Mouse (Mus musculus) embryonic facial prominence, embryonic 15.5 days (tissue): Measurements from ENCODE around the gene Nars2. TPM values are rescaled to one million over a fixed set of nuclear protein-coding genes. Genes with fewer than 3 reads are reported as not detected.
"Not testable (repeated sequence)": the region's sequence is repeated elsewhere in the genome, so short reads cannot be mapped to it uniquely, and the experiment has no call there.

Experiments used
- ATAC-seq: fragments of 200-750 bp; cut with Nextera tagmentation; 2 replicates; pipeline ENCODE4 v1.8.0; 2017; ENCODE audit warnings: low read depth, moderate TSS enrichment; ENCODE audit not compliant: insufficient number of reproducible peaks, low FRiP score, low TSS enrichment
- H3K27ac ChIP-seq: fragments of 300-500 bp; sonication (generic); replicated peaks from 2 replicates; pipeline ENCODE4 v1.5.1; 2015; ENCODE audit warnings: mild to moderate bottlenecking, inconsistent platforms
- H3K27me3 ChIP-seq: fragments of 300-500 bp; sonication (generic); 2 replicates; pipeline ENCODE4 v1.6.1; 2015; ENCODE audit warnings: inconsistent platforms
- H3K36me3 ChIP-seq: fragments of 300-500 bp; sonication (generic); 2 replicates; pipeline ENCODE4 v1.6.1; 2015; ENCODE audit warnings: mild to moderate bottlenecking, inconsistent platforms
- H3K4me1 ChIP-seq: fragments of 300-500 bp; sonication (generic); 2 replicates; pipeline ENCODE4 v1.6.1; 2015; ENCODE audit warnings: inconsistent platforms
- H3K4me2 ChIP-seq: fragments of 300-500 bp; sonication (generic); replicated peaks from 2 replicates; pipeline ENCODE4 v1.6.1; 2015; ENCODE audit warnings: mild to moderate bottlenecking, inconsistent platforms
- H3K4me3 ChIP-seq: fragments of 300-500 bp; sonication (generic); replicated peaks from 2 replicates; pipeline ENCODE4 v1.5.1; 2015; ENCODE audit warnings: mild to moderate bottlenecking, inconsistent platforms
- H3K9ac ChIP-seq: fragments of 300-500 bp; sonication (generic); 2 replicates; pipeline ENCODE4 v1.6.1; 2015; ENCODE audit warnings: inconsistent platforms
- H3K9me3 ChIP-seq: fragments of 300-500 bp; sonication (generic); replicated peaks from 2 replicates; pipeline ENCODE4 v1.6.1; 2016; ENCODE audit warnings: inconsistent platforms
- WGBS: fragments of 180-500 bp; shearing (Covaris S2); methylation state at CpG from one replicate; pipeline ENCODE4 v1.1.7; 2015; 5-methylcytosine and 5-hydroxymethylcytosine counted together
- polyA plus RNA-seq: library from polyadenylated mRNA; unstranded; fragments of >200 nt; fragmentation: Nextera tagmentation; extraction: Ambion mirVana; gene quantifications from 2 replicates; pipeline ENCODE4 v1.2.1, GENCODE M21; 2015

Nars2 gene
- polyA plus RNA-seq, 1 experiment from 2014 or later: 20.5 TPM

DNA sequence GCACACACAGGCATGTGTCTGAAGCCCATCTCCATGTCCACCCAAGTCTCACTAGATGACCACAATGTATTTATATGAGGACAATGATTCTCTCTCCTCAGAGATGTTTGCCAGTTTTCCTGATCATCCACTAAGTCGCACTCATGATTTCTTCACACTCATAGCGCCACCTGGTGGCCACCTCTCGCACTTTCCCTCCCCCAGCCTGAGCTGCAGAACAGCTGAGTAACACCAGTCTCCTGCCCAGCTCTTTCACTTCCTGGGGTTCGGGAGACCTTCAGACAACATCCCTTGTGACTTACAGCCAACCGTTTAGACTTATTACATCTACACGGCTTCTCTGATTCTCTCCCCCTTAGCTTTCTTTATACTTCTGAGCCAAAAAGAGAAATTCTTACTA is 37.3 kb upstream of the Nars2 start:
- ATAC-seq: no peak; the same call in 1 of the 2 replicates
- no peaks in the 10 kb centered on the region for H3K9me3 ChIP-seq
- no peak overlapping the region for H3K4me3 ChIP-seq
- H3K27me3 ChIP-seq: 0 out of 2 replicates have a peak, but pooled peaks cover 3% of the 10 kb centered on the region
- H3K36me3 ChIP-seq: no peaks in the 10 kb centered on the region
- H3K27ac ChIP-seq: no peak overlapping the region
- H3K4me1 ChIP-seq: peaks cover 20% of the 10 kb centered on the region
- H3K9ac ChIP-seq: no peak overlapping the region
- 4% methylated on average over 6 of the region's 6 CpGs for WGBS
- H3K4me2 ChIP-seq: no peak overlapping the region

DNA sequence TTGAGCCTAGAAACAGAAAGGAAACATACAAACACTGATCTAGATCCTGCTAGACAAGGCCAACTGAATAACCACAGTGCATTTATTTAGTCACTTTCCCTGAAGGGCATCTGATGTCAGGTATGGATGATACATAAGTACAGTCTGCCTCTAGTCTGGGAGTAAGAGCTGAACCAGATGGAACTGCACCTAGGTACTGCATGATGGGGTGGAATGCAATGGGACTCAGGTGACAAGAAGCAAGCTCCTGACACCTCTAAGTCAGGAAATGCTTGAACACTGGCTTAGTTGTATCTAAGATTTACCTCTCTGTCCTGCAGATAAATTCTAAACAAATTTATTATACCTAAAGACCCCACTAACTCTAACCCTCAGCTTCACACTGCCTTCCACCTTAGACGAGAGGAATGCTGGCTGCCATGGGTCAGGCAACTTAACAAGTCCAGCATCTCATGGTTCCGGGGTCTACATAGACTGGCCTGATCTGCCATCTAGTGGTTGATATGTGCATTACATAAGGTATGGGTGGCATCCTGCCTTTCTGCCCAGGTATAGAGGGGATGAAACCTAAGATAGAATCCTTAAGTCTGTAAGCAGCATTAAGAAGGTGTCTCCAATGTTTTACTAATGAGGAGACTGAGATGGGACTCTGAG is 35.7 kb upstream of the Nars2 start:
- no peaks in the 10 kb centered on the region for H3K9me3 ChIP-seq
- no peak for ATAC-seq
- WGBS: 3% methylated on average over 2 of the region's 2 CpGs

DNA sequence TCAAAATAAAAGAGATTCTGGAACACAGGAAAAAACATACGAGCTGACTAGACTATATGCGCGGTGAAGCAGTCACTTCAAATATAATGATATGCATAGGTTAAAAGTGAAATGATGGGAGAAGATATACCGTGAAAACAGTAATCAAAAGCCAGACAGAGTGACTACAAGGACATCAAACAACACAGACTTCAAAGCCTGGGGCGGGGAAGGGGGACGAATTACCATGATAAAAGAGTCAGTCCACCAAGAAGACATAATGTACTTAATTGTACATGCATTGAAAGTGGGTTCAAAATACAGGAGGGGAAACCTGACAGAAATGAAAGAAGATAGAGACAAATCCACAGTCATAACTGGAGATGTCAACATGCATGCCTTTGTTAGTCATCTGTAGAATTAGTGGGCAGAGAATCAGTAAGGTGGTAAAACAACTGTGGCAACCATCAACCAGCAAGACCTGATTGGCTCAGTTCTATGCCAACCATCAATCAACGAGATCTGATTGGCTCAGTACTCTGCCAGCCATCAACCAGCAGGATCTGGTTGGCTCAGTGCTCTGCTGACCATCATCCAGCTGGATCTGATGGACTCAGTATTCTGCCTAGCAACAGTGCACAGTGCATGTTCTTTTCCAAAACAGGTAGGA is 30.7 kb upstream of the Nars2 start:
- no peak overlapping the region for H3K9ac ChIP-seq
- no peaks in the 10 kb centered on the region for H3K27me3 ChIP-seq
- WGBS: 64% methylated on average over 7 of the region's 7 CpGs
- H3K27ac ChIP-seq: no peak overlapping the region
- H3K4me2 ChIP-seq: no peak overlapping the region
- no peak overlapping the region for H3K4me3 ChIP-seq
- ATAC-seq: no peak
- H3K4me1 ChIP-seq: no peaks in the 10 kb centered on the region
- no peaks in the 10 kb centered on the region for H3K9me3 ChIP-seq
- H3K36me3 ChIP-seq: no peaks in the 10 kb centered on the region

More for the DNA sequence above, 35.7 kb upstream of the Nars2 start:
- Histone ChIP-seq H3K4me2 (no peak overlapping the region), H3K27ac (no peak overlapping the region), H3K4me3 (no peak overlapping the region), H3K4me1 (peaks cover 11% of the 10 kb centered on the region), H3K27me3 (0 out of 2 replicates have a peak, but pooled peaks cover 3% of the 10 kb centered on the region), H3K9ac (no peak overlapping the region), H3K36me3 (no peaks in the 10 kb centered on the region)

DNA sequence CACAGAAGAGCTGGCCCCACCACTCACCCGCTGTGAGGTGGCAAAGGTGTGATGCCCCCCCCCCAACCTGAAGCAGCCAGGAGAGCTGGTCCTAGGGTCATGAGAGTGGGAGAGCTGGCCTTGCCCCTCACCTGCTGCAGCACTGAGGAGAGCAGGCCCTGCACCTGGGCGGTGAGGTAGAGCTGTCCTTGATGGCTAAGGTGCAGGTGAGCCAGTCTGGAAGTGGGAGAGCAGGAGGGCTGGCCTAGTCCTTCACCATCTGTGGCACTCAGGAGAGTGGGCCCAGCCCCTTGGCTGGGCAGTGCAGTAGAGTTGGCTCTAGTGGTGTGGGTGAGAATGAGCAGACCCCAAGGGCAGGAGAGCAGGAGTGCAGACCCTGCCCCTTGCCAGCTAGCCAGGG is 28.4 kb upstream of the Nars2 start:
- ATAC-seq: no peak

DNA sequence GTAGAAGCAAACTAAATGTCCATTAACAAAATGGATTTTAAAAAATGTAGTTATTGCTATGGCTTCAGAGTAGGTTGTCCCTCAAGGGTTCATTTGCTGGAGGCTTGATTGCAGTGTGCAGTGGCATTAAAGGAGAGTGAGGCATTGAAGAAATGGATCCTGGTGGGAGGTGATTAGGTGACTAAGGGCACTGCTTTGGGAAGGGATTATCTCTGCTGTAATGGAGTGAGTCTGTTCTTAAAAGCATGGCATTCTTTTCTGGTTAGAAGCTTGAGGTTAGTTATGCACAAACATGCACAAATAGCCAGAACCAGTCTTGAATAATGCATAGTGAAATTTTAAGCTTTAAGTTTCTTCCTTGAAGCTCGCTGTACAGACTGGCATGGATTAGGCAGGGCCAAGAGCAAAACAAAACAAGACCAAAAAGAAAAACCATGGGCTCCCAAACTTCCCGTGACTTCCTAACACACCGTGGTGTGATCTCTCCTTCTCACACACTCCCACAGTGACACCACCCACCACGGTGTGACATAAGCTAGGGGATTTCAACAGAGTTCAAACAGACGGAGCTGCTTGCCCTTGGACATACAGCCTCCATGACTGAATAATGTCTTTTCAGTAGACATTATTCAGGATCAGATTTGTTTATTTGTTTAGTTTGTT is 7.5 kb upstream of the Nars2 start:
- no peaks in the 10 kb centered on the region for H3K36me3 ChIP-seq
- H3K4me1 ChIP-seq: no peaks in the 10 kb centered on the region
- 39% methylated on average over 5 of the region's 5 CpGs for WGBS
- no peak overlapping the region for H3K4me3 ChIP-seq
- 0 out of 2 replicates have a peak, but pooled peaks have one; percentile 15 for ATAC-seq
- H3K9ac ChIP-seq: no peak overlapping the region
- H3K27me3 ChIP-seq: no peaks in the 10 kb centered on the region
- H3K9me3 ChIP-seq: no peaks in the 10 kb centered on the region
- H3K4me2 ChIP-seq: no peak overlapping the region
- 0 out of 2 replicates have a peak overlapping the region, but pooled peaks have one; percentile 40 for H3K27ac ChIP-seq

More for the DNA sequence above, 28.4 kb upstream of the Nars2 start:
- H3K9ac ChIP-seq: no peak overlapping the region
- H3K36me3 ChIP-seq: no peaks in the 10 kb centered on the region
- H3K27me3 ChIP-seq: no peaks in the 10 kb centered on the region
- H3K4me1 ChIP-seq: no peaks in the 10 kb centered on the region
- no peaks in the 10 kb centered on the region for H3K9me3 ChIP-seq
- H3K4me2 ChIP-seq: no peak overlapping the region
- H3K27ac ChIP-seq: no peak overlapping the region
- H3K4me3 ChIP-seq: no peak overlapping the region
- 94% methylated on average over 2 of the region's 2 CpGs for WGBS

DNA sequence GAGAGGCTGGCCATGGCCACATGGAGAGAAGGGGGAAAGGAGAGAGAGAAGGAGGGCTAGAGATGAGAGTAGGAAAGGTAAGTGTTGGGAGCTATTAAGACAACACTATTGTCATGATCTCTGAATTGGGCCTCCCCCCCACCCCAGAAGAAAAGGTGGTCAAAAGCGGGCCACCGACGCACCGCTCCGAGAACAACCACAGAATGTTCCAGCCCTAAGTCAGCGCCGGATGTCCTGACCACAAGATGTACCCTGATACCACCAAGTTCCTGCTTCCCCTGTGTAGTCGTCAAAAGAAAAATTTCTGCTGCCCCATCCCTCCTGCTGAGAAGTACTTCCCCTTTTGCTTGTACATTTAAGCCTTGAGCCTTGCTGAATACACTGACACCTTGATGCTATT is 4.8 kb upstream of the Nars2 start:
- H3K27me3 ChIP-seq, H3K4me1 ChIP-seq, H3K9ac ChIP-seq, ATAC-seq, H3K4me3 ChIP-seq, H3K36me3 ChIP-seq, H3K27ac ChIP-seq, H3K9me3 ChIP-seq, H3K4me2 ChIP-seq: not testable (repeated sequence)
- 88% methylated on average over 8 of the region's 8 CpGs for WGBS

DNA sequence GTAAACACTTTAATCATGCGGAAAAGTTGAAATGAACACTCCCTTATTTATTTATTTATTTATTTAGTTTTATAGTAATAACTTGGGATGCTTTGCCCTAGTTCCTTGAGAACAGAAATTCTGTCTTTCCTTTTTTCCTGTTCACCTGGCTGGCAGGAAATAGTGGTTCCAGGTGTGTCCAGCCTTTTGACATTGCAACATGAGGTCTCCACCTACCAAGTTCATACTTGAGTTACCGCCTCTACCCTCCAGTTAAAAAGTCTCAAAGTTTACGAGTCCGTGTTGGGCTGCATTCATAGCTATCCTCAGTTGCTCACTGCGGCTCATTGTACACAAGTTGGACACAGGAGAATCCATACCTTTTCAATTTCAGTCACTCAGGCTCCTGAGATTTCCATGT is 789 bp downstream of the Nars2 start:
- WGBS: 19% methylated on average over 5 of the region's 5 CpGs
- peak overlapping the region; percentile 77 for H3K4me2 ChIP-seq
- peak overlapping the region; percentile 89 for H3K4me3 ChIP-seq
- peak overlapping the region; percentile 71 for H3K9ac ChIP-seq
- ATAC-seq: no peak
- H3K36me3 ChIP-seq: no peaks in the 10 kb centered on the region
- H3K27ac ChIP-seq: 0 out of 2 replicates have a peak overlapping the region, but pooled peaks have one; percentile 92
- peaks cover 11% of the 10 kb centered on the region; the same call in 1 of the 2 replicates for H3K4me1 ChIP-seq
- no peaks in the 10 kb centered on the region for H3K9me3 ChIP-seq
- no peaks in the 10 kb centered on the region for H3K27me3 ChIP-seq

DNA sequence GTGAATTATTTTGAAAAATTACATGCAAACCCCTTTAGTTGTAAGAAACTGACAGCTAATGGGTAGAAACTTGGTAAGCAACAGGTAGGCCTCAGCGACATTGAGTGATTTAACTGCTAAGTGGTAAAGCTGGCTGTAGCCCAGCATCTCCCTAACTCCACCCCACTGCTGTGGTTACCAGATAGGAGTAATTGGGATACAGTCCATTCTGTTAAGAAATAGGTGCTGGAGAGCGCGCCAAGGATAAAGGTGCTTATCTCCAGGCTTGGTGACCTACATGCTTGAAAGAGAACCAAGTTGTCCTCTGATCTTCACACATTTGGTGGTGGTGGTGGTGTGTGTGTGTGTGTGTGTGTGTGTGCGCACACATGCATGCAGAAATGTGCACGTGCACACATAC is 7.9 kb downstream of the Nars2 start:
- 84% methylated on average over 5 of the region's 5 CpGs for WGBS
- Histone ChIP-seq H3K27ac (no peak overlapping the region), H3K36me3 (peaks cover 30% of the 10 kb centered on the region), H3K9me3 (no peaks in the 10 kb centered on the region), H3K27me3 (no peaks in the 10 kb centered on the region), H3K4me3 (no peak overlapping the region), H3K4me1 (no peaks in the 10 kb centered on the region), H3K9ac (no peak overlapping the region), H3K4me2 (no peak overlapping the region)
- no peak for ATAC-seq

DNA sequence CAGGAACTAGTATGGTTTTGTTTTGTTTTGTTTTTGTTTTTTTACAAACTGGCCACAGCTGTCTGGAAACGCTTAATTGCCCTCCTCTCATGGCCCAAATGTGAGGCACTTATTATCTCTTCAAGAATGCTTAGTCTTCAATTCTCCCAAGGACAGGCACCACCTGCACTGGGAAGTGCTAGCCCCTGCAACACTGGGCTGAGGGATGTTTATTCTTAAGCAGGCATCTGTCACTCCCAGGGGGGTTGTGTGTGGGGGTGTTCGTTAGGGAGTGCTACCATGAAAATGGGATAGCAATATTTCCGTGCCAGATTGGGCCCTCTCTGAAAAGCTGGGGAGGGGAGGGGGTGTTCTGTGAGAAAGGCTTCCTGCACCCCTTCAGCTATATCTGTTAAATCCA is 15.9 kb downstream of the Nars2 start:
- H3K27ac ChIP-seq: no peak overlapping the region

DNA sequence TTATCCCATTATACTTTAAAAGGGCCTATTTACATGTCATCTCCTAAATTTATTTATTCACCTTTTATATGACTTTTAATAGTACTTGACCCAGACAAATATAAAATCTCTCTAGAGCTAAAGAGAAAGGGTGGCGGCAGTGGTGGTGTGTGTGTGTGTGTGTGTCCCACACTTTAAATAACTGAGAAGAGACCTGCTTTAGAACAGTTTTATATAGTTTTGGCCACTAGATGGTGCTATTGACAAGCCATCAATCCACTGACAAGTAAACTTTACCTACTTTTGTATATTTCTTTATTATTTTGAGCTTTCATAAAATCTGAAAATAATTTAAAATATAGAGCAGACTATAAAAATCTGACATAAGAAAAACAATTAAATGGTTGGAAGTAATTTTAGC is 19.1 kb downstream of the Nars2 start:
- Histone ChIP-seq H3K4me1 (no peaks in the 10 kb centered on the region), H3K36me3 (no peaks in the 10 kb centered on the region), H3K9ac (no peak overlapping the region), H3K4me3 (no peak overlapping the region), H3K9me3 (no peaks in the 10 kb centered on the region), H3K4me2 (no peak overlapping the region), H3K27me3 (no peaks in the 10 kb centered on the region), H3K27ac (no peak overlapping the region)
- no peak for ATAC-seq
- WGBS: 15% methylated on average over 1 of the region's 1 CpGs

More for the DNA sequence above, 15.9 kb downstream of the Nars2 start:
- WGBS: 41% methylated on average over 3 of the region's 3 CpGs
- no peaks in the 10 kb centered on the region for H3K36me3 ChIP-seq
- H3K4me1 ChIP-seq: no peaks in the 10 kb centered on the region
- no peaks in the 10 kb centered on the region for H3K9me3 ChIP-seq
- H3K27me3 ChIP-seq: no peaks in the 10 kb centered on the region
- no peak overlapping the region for H3K4me3 ChIP-seq
- ATAC-seq: no peak
- H3K4me2 ChIP-seq: no peak overlapping the region
- H3K9ac ChIP-seq: no peak overlapping the region
